Mouse (Mus musculus) myocyte (in vitro differentiated cells): ENCODE results near the gene Srcap.

Source experiments
- CEBPB ChIP-seq: IDR thresholded peaks from 2 replicates; pipeline ENCODE4 v1.6.1; 2011; ENCODE audit warnings: mild to moderate bottlenecking, moderate library complexity; ENCODE audit not compliant: poor library complexity, insufficient read depth, severe bottlenecking
- E2F4 ChIP-seq: IDR thresholded peaks from one replicate; pipeline ENCODE4 v1.6.1; 2011; ENCODE audit warnings: mild to moderate bottlenecking, control low read depth, moderate library complexity; ENCODE audit not compliant: insufficient read depth
- MAX ChIP-seq: IDR thresholded peaks from one replicate; pipeline ENCODE4 v1.6.1; 2011; ENCODE audit warnings: low read depth, mild to moderate bottlenecking, control low read depth
- MYOD1 ChIP-seq, 3 experiments: IDR thresholded peaks; one replicate each; pipeline ENCODE4 v1.6.1; 2011; ENCODE audit warnings: control low read depth in 2 of 3, low read depth in 2 of 3, mild to moderate bottlenecking in 2 of 3, moderate library complexity in 1 of 3; ENCODE audit not compliant: insufficient read length in 2 of 3, control insufficient read depth in 1 of 3
- MYOG ChIP-seq, 3 experiments: IDR thresholded peaks; one replicate each; pipeline ENCODE4 v1.6.1; 2011; ENCODE audit warnings: control low read depth in 2 of 3, low read depth in 2 of 3, mild to moderate bottlenecking in 2 of 3; ENCODE audit not compliant: insufficient read length in 2 of 3, control insufficient read depth in 1 of 3, insufficient read depth in 1 of 3
- POLR2A ChIP-seq: IDR thresholded peaks from one replicate; pipeline ENCODE4 v1.6.1; 2011; ENCODE audit warnings: low read depth, mild to moderate bottlenecking, control low read depth, moderate library complexity; ENCODE audit not compliant: insufficient read length
- POLR2AphosphoS2 ChIP-seq: IDR thresholded peaks from one replicate; pipeline ENCODE4 v1.6.1; 2011; ENCODE audit warnings: low read depth, control low read depth; ENCODE audit not compliant: insufficient read length
- REST ChIP-seq: IDR thresholded peaks from one replicate; pipeline ENCODE4 v1.6.1; 2011; ENCODE audit warnings: mild to moderate bottlenecking, control low read depth, moderate library complexity; ENCODE audit not compliant: insufficient read depth, insufficient read length
- SRF ChIP-seq: IDR thresholded peaks from one replicate; pipeline ENCODE4 v1.6.1; 2011; ENCODE audit warnings: low read depth; ENCODE audit not compliant: control insufficient read depth, insufficient read length
- TCF12 ChIP-seq: IDR thresholded peaks from one replicate; pipeline ENCODE4 v1.6.1; 2011; ENCODE audit warnings: mild to moderate bottlenecking, control low read depth; ENCODE audit not compliant: poor library complexity, insufficient read depth, severe bottlenecking
- TCF3 ChIP-seq: IDR thresholded peaks from one replicate; pipeline ENCODE4 v1.6.1; 2011; ENCODE audit warnings: low read depth, control low read depth; ENCODE audit not compliant: insufficient read length
- USF1 ChIP-seq: IDR thresholded peaks from one replicate; pipeline ENCODE4 v1.6.1; 2011; ENCODE audit warnings: low read depth, mild to moderate bottlenecking, control low read depth, moderate library complexity

DNA sequence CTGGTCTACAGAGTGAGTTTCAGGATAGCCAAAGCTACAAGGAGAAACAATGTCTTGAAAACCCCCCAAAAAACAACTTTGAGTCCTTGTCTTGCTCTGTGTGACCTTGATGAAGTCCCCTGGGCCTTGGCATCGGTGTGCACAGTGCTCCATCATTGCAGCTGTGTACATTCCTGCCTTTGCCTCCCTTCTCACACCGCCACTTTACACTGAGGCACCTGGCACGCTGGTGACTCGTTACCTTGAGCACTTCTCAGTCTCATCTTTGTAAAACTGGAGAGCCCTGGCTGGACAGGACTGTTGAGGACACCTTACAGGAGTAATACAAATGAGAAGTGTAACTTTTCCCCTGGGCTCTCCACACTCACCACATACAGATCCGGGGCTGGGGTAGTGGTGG lies 75.4 kb downstream of the Srcap start:
- TF ChIP-seq POLR2A: no peak
- no peak for TF ChIP-seq MYOD1 (IDR thresholded peaks at IDR 0.05; ENCODE audit: control insufficient read depth in 1 of 3, insufficient read length in 2 of 3, low read depth in 2 of 3)
- TF ChIP-seq TCF3: no peak
- TF ChIP-seq USF1: no peak
- no peak for TF ChIP-seq MAX
- no peak for TF ChIP-seq CEBPB
- TF ChIP-seq E2F4: no peak
- no peak for TF ChIP-seq MYOG (IDR thresholded peaks at IDR 0.05; ENCODE audit: control insufficient read depth in 1 of 3, insufficient read depth in 1 of 3, insufficient read length in 2 of 3, low read depth in 2 of 3)
- TF ChIP-seq POLR2AphosphoS2: no peak
- no peak for TF ChIP-seq REST
- no peak for TF ChIP-seq TCF12
- no peak for TF ChIP-seq SRF
